Mouse (Mus musculus): Measurements from ENCODE around the gene Stmn3. TPM values are rescaled to one million over a fixed set of nuclear protein-coding genes. Genes with fewer than 3 reads are reported as not detected.
"Not testable (repeated sequence)": the region's sequence is repeated elsewhere in the genome, so short reads cannot be mapped to it uniquely, and the experiment has no call there.

Gene Stmn3
- polyA plus RNA-seq, 2 experiments: 0.06 to 0.09 TPM

DNA sequence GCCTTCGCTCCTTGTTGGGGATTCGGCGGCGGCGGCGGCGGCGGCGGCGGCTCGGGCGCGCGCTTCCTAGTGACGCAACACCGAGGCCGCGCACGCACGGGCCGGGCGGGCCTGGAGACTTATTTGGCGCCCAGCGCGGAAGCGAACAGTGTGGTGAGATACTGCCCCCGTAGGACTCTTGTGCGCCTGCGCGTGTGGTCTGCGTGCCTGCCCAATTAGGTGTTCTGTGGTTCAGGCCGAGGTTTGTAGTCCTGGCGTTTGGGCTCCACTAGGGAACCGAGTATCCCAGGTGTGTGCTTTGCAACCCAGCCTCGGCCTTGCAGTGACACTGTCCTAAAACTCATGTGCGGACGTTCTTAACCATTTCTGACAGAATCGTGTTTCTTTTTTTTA, 26.3 kb downstream of the Stmn3 start, which contains the start of gene Gmeb2:
Gene Gmeb2 (minus strand): TSS at position 78 of the 393 bp plus-strand sequence.
- ATAC-seq (ENCODE audit: insufficient read depth) (peak; percentile 95), DNase-seq (ENCODE audit: low read depth in 3 of 3, low spot score in 3 of 3) (peak; percentile 96 to 97 (median 97))
- H3K27me3 ChIP-seq (ENCODE audit: control insufficient read depth, insufficient read depth, low read length); H3K36me3 ChIP-seq (replicated peaks; ENCODE audit: control insufficient read depth, insufficient read depth, low read depth); H3K9me3 ChIP-seq (ENCODE audit: control insufficient read depth, low read length): not testable (repeated sequence)
- Histone ChIP-seq H3K4me2 (ENCODE audit: low read depth) (peak within 1 kb of the TSS; percentile 91), H3K4me3 (ENCODE audit: insufficient read depth in 1 of 2, low read depth in 2 of 2, low read length in 2 of 2) (peak within 1 kb of the TSS; percentile 69 to 96), H3K9ac (replicated peaks) (peak within 1 kb of the TSS; percentile 96), H3K27ac (peak within 1 kb of the TSS; percentile 87), H3K4me1 (replicated peaks; ENCODE audit: control insufficient read depth in 2 of 2, insufficient read depth in 2 of 2, low read length in 1 of 2) (peaks cover 16 to 26% of the 10 kb centered on the region in 2 experiments)
- under 1% methylated on average over 33 of the region's 38 CpGs for WGBS (ENCODE audit: insufficient replicate concordance)
- peak; percentile 66 for TF ChIP-seq CTCF (IDR thresholded peaks at IDR 0.05; ENCODE audit: low read depth)

DNA sequence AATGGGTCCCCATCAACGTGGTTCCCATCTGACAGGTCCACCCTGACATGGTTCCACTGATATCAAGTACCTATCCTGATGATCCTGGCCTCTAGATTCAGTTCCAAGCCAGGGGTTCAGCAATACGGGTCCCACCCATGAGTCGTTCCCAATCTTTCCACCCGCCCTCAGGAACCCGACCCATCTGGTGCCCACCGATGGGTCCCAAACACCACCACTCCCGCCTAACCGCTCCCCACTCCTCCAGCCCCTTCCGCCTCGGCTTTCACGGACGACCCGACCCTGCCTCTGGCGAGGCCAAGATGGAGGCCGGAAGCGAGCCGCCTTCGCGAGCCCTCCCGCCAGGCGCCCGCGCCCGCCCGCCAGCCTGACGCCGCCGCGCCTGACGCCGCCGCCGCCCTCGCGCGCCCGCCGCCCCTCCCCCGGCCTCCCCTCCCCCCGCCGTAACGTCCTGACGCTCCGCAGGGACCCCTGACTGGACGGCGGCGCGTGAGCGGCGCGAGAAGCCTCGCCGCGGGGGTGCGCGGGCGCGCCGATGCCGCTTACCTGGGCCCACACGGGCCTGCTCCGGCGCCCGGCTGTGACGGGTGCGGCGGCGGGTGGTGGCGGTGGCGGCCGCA, 26.9 kb downstream of the Stmn3 start:
- no peak for TF ChIP-seq EP300 (IDR thresholded peaks at IDR 0.05; ENCODE audit: low read depth)
- no peak for TF ChIP-seq CTCF (IDR thresholded peaks at IDR 0.05; ENCODE audit: low read depth)
- Histone ChIP-seq H3K9me3 (ENCODE audit: control insufficient read depth, low read length) (no peaks in the 10 kb centered on the region), H3K4me3 (ENCODE audit: insufficient read depth in 1 of 2, low read depth in 2 of 2, low read length in 2 of 2) (peak overlapping the region; percentile 69 to 96), H3K36me3 (replicated peaks; ENCODE audit: control insufficient read depth, insufficient read depth, low read depth) (peaks cover 5% of the 10 kb centered on the region), H3K9ac (replicated peaks) (peak overlapping the region; percentile 96), H3K27ac (peak overlapping the region; percentile 87), H3K4me2 (ENCODE audit: low read depth) (peak overlapping the region; percentile 91), H3K27me3 (ENCODE audit: control insufficient read depth, insufficient read depth, low read length) (no peaks in the 10 kb centered on the region), H3K4me1 (replicated peaks; ENCODE audit: control insufficient read depth in 2 of 2, insufficient read depth in 2 of 2, low read length in 1 of 2) (peaks cover 17 to 27% of the 10 kb centered on the region in 2 experiments)
- WGBS (ENCODE audit: insufficient replicate concordance): 1% methylated on average over 56 of the region's 71 CpGs
- DNase-seq (ENCODE audit: low read depth in 3 of 3, low spot score in 3 of 3): peak; percentile 50 to 57 (median 52)
- peak; percentile 86 for ATAC-seq (ENCODE audit: insufficient read depth)

DNA sequence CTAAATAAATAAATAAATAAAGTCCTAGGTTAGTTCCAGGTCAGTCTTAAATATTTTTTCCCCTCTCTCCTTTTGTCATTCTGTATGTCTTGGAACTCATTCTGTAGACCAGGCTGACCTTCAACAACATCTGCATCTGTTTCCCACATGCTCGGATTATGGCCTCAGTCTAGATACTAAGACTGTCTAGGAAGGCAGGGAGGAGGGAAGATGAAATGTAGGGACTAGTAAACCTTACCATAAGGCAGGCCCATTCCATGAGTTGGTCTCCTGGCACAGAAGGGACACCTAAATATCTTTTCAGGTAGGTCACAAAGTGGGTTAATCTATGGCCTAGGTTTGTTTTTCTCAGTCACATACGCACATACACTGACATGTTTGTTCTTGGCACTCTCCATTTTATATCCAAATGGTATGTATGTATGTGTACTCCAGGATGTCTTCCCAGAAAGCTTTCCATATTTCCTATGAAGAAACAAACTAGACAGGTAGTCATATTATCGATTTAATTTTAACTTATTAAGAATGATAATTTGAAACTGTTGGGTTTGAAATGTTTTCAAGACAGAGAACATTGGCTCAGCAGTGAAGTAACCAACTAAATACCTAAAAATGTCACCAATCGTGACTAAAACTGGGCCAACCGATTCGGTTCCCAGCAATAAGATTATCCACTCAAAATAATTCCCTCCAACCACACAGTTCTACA, 27.5 kb downstream of the Stmn3 start:
- peak overlapping the region; percentile 96 for H3K9ac ChIP-seq (replicated peaks)
- peaks cover 5% of the 10 kb centered on the region for H3K36me3 ChIP-seq (replicated peaks; ENCODE audit: control insufficient read depth, insufficient read depth, low read depth)
- H3K9me3 ChIP-seq (ENCODE audit: control insufficient read depth, low read length): no peaks in the 10 kb centered on the region
- ATAC-seq (ENCODE audit: insufficient read depth) (no peak), DNase-seq (ENCODE audit: low read depth in 3 of 3, low spot score in 3 of 3) (no peak)
- TF ChIP-seq EP300 (IDR thresholded peaks at IDR 0.05; ENCODE audit: low read depth) (no peak), CTCF (IDR thresholded peaks at IDR 0.05; ENCODE audit: low read depth) (no peak)
- peaks cover 17 to 28% of the 10 kb centered on the region in 2 experiments for H3K4me1 ChIP-seq (replicated peaks; ENCODE audit: control insufficient read depth in 2 of 2, insufficient read depth in 2 of 2, low read length in 1 of 2)
- H3K27ac ChIP-seq: peak overlapping the region; percentile 87
- WGBS (ENCODE audit: insufficient replicate concordance): 32% methylated on average over 6 of the region's 6 CpGs
- no peaks in the 10 kb centered on the region for H3K27me3 ChIP-seq (ENCODE audit: control insufficient read depth, insufficient read depth, low read length)
- peak overlapping the region; percentile 69 to 96 for H3K4me3 ChIP-seq (ENCODE audit: insufficient read depth in 1 of 2, low read depth in 2 of 2, low read length in 2 of 2)
- H3K4me2 ChIP-seq (ENCODE audit: low read depth): peak overlapping the region; percentile 91

DNA sequence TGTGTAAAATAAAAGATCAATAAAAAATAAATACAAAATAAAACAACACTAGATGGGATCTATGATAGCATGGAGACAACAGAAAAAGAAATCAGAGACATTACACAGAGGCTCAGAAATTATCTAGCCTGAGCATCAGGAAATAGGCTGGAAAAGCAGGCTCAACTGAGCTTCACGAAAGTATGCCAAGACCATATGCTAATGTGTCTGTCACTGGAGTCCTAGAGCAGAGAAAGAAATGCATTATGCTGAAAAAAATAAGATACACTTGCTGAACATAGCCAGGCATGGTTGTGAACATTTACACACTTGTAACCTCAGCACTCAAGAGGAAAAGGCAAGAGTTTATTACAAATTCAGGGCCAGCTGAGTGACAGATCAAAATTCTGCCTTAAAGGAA, 34.3 kb downstream of the Stmn3 start:
- no peak for TF ChIP-seq EP300 (IDR thresholded peaks at IDR 0.05; ENCODE audit: low read depth)
- TF ChIP-seq CTCF (IDR thresholded peaks at IDR 0.05; ENCODE audit: low read depth): no peak
- no peak for DNase-seq (ENCODE audit: low read depth in 3 of 3, low spot score in 3 of 3)
- H3K36me3 ChIP-seq (replicated peaks; ENCODE audit: control insufficient read depth, insufficient read depth, low read depth): peaks cover 31% of the 10 kb centered on the region
- no peak overlapping the region for H3K27ac ChIP-seq
- no peaks in the 10 kb centered on the region for H3K27me3 ChIP-seq (ENCODE audit: control insufficient read depth, insufficient read depth, low read length)
- ATAC-seq (ENCODE audit: insufficient read depth): no peak
- no peaks in the 10 kb centered on the region for H3K9me3 ChIP-seq (ENCODE audit: control insufficient read depth, low read length)
- no peak overlapping the region for H3K9ac ChIP-seq (replicated peaks)
- no peak overlapping the region for H3K4me3 ChIP-seq (ENCODE audit: insufficient read depth in 1 of 2, low read depth in 2 of 2, low read length in 2 of 2)
- 77% methylated on average over 1 of the region's 1 CpGs for WGBS (ENCODE audit: insufficient replicate concordance)
- H3K4me1 ChIP-seq (replicated peaks; ENCODE audit: control insufficient read depth in 2 of 2, insufficient read depth in 2 of 2, low read length in 1 of 2): peaks cover 8 to 15% of the 10 kb centered on the region in 2 experiments
- no peak overlapping the region for H3K4me2 ChIP-seq (ENCODE audit: low read depth)

DNA sequence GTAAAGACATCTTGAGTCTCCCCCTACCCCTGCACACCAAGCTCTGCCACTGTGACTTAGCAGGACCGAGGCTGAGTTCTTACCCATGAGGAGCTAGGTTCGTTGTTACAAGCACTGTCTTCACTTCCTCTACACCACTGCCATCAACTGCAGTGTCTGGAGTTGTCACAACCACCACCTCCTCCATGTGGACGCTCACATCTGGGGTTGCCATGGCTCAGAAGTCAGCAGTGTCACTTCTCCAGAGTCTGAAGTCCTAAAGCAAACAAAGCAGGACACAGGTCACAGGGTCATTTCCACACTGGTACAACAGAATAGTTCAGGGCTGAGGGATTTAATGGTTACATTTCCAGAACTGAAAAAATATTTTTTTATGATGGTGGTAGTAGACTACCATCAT, 36.4 kb downstream of the Stmn3 start:
- Histone ChIP-seq H3K27me3 (ENCODE audit: control insufficient read depth, insufficient read depth, low read length) (no peaks in the 10 kb centered on the region), H3K4me3 (ENCODE audit: insufficient read depth in 1 of 2, low read depth in 2 of 2, low read length in 2 of 2) (no peak overlapping the region), H3K4me2 (ENCODE audit: low read depth) (no peak overlapping the region), H3K36me3 (replicated peaks; ENCODE audit: control insufficient read depth, insufficient read depth, low read depth) (peaks cover 40% of the 10 kb centered on the region), H3K9ac (replicated peaks) (no peak overlapping the region), H3K4me1 (replicated peaks; ENCODE audit: control insufficient read depth in 2 of 2, insufficient read depth in 2 of 2, low read length in 1 of 2) (peaks cover 0 to 7% of the 10 kb centered on the region in 2 experiments; a peak in 2 of 4 replicates), H3K27ac (no peak overlapping the region), H3K9me3 (ENCODE audit: control insufficient read depth, low read length) (no peaks in the 10 kb centered on the region)
- TF ChIP-seq CTCF (IDR thresholded peaks at IDR 0.05; ENCODE audit: low read depth): no peak
- TF ChIP-seq EP300 (IDR thresholded peaks at IDR 0.05; ENCODE audit: low read depth): no peak
- DNase-seq (ENCODE audit: low read depth in 3 of 3, low spot score in 3 of 3) (no peak), ATAC-seq (ENCODE audit: insufficient read depth) (peak; percentile 25; the same call in 1 of the 2 replicates)
- 65% methylated on average over 3 of the region's 3 CpGs for WGBS (ENCODE audit: insufficient replicate concordance)
